Mouse (Mus musculus) adrenal gland, adult 8-10 months (tissue): ENCODE results near the gene Zfp213. TPM values are rescaled to one million over a fixed set of nuclear protein-coding genes. Genes with fewer than 3 reads are reported as not detected.

Experiments used
- DNase-seq: peaks from one replicate; pipeline ENCODE4 v3.0.0; 2022
- total RNA-seq, 4 experiments: library from RNA; stranded (reverse); gene quantifications; 2 replicates each; pipeline ENCODE4 v1.2.4; 2022

Zfp213 gene
- total RNA-seq, 4 experiments from 2014 or later, result 12.0 to 15.5 (median 12.9) TPM

GRCm38 (mm10) chr17:23572059-23572458, 8.0 kb upstream of the Zfp213 start:
- DNase-seq, result no peak

- DNase-seq, result no peak
Measured at GRCm38 (mm10) chr17:23571084-23571483, 7.0 kb upstream of the Zfp213 start.

GRCm38 (mm10) chr17:23570017-23570416, 6.0 kb upstream of the Zfp213 start:
- no peak for DNase-seq

GRCm38 (mm10) chr17:23568370-23568769, 4.3 kb upstream of the Zfp213 start:
- DNase-seq, result no peak

GRCm38 (mm10) chr17:23566787-23567186, 2.7 kb upstream of the Zfp213 start:
- DNase-seq, result no peak

- DNase-seq, result no peak
Measured at GRCm38 (mm10) chr17:23564368-23564715, 304 bp upstream of the Zfp213 start.

- no peak for DNase-seq
Measured at GRCm38 (mm10) chr17:23559767-23560166, 4.3 kb downstream of the Zfp213 start.

- no peak for DNase-seq
Measured at GRCm38 (mm10) chr17:23555243-23555916, 8.7 kb downstream of the Zfp213 start.

- no peak for DNase-seq
Measured at GRCm38 (mm10) chr17:23554321-23554720, 9.7 kb downstream of the Zfp213 start.

- peak; percentile 80 for DNase-seq
Measured at GRCm38 (mm10) chr17:23553634-23554120, 10.4 kb downstream of the Zfp213 start.

- peak; percentile 63 for DNase-seq
Measured at GRCm38 (mm10) chr17:23552896-23553633, 11.0 kb downstream of the Zfp213 start.

- no peak for DNase-seq
Measured at GRCm38 (mm10) chr17:23551963-23552362, 12.1 kb downstream of the Zfp213 start.

- DNase-seq, result no peak
Measured at GRCm38 (mm10) chr17:23551416-23551815, 12.6 kb downstream of the Zfp213 start.

- DNase-seq, result no peak
Measured at GRCm38 (mm10) chr17:23550856-23551255, 13.2 kb downstream of the Zfp213 start.

GRCm38 (mm10) chr17:23550188-23550791, 13.7 kb downstream of the Zfp213 start:
- DNase-seq, result peak; percentile 90

- no peak for DNase-seq
Measured at GRCm38 (mm10) chr17:23549441-23549840, 14.6 kb downstream of the Zfp213 start.

GRCm38 (mm10) chr17:23548615-23549014, 15.4 kb downstream of the Zfp213 start:
- peak; percentile 80 for DNase-seq

- no peak for DNase-seq
Measured at GRCm38 (mm10) chr17:23547681-23548443, 16.2 kb downstream of the Zfp213 start.

- DNase-seq, result peak; percentile 80
Measured at GRCm38 (mm10) chr17:23546702-23547505, 17.1 kb downstream of the Zfp213 start.

GRCm38 (mm10) chr17:23546333-23546701, 17.7 kb downstream of the Zfp213 start:
- DNase-seq, result peak; percentile 81

- no peak for DNase-seq
Measured at GRCm38 (mm10) chr17:23545841-23546240, 18.2 kb downstream of the Zfp213 start.

- no peak for DNase-seq
Measured at GRCm38 (mm10) chr17:23544766-23545165, 19.3 kb downstream of the Zfp213 start.
